Mouse (Mus musculus) kidney, adult 2 months (tissue): ENCODE measurements around the gene Olfr1233.

Source experiments
- CTCF ChIP-seq: fragments of 200-500 bp; conservative IDR thresholded peaks from 2 replicates; pipeline ENCODE4 v1.5.1; 2011; ENCODE audit warnings: low read depth, mild to moderate bottlenecking, control low read depth, low read length, moderate library complexity, mixed read lengths; ENCODE audit not compliant: insufficient read depth, insufficient read length
- POLR2A ChIP-seq: fragments of 200-500 bp; IDR thresholded peaks from one replicate; pipeline ENCODE4 v1.6.1; 2011; ENCODE audit warnings: low read depth, low read length, control low read depth

DNA sequence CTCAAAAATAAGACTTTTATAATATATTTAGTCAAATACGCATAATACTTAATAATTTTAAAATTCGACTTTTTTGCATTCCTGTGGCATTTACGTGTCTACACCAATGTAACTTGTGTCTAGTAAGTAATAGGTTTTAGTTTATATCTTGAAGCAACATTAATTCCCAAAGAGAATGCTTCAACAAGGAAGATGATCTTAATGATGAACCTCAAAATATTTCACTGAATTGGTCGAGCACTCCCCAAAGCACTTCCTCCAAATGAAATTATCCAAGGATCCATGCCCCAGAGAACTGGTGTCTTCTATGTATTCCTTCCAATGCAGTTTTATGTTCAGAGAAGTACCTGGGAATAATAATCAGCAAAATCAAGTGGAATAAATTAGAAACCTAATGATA, 22.6 kb upstream of the Olfr1233 start, which contains the start of gene Olfr1234:
- no peak for TF ChIP-seq CTCF
- no peak for TF ChIP-seq POLR2A
